Mouse (Mus musculus): ENCODE data around the gene Amer1.

The Amer1 gene

GRCm38 (mm10) chrX:95444776-95445111, at the start of gene Amer1:
TSS of gene Amer1 (minus strand) at chrX:95444872.
- peak; percentile 91 for DNase-seq (ENCODE audit: low read depth, low spot score)

GRCm38 (mm10) chrX:95457166-95457565, 12.5 kb upstream of the Amer1 start:
- DNase-seq (ENCODE audit: low read depth, low spot score), result no peak

GRCm38 (mm10) chrX:95445866-95446265, 1.2 kb upstream of the Amer1 start:
- no peak for DNase-seq (ENCODE audit: low read depth, low spot score)

GRCm38 (mm10) chrX:95445141-95445540, 469 bp upstream of the Amer1 start:
- DNase-seq (ENCODE audit: low read depth, low spot score), result no peak

- DNase-seq (ENCODE audit: low read depth, low spot score), result peak; percentile 48
Observed at GRCm38 (mm10) chrX:95443898-95444775, 535 bp downstream of the Amer1 start.

GRCm38 (mm10) chrX:95443390-95443789, 1.3 kb downstream of the Amer1 start:
- DNase-seq (ENCODE audit: low read depth, low spot score), result peak; percentile 6

GRCm38 (mm10) chrX:95442261-95442660, 2.4 kb downstream of the Amer1 start:
- no peak for DNase-seq (ENCODE audit: low read depth, low spot score)

GRCm38 (mm10) chrX:95441290-95441689, 3.4 kb downstream of the Amer1 start:
- no peak for DNase-seq (ENCODE audit: low read depth, low spot score)

GRCm38 (mm10) chrX:95438491-95438890, 6.2 kb downstream of the Amer1 start:
- DNase-seq (ENCODE audit: low read depth, low spot score), result no peak

GRCm38 (mm10) chrX:95437236-95437635, 7.4 kb downstream of the Amer1 start:
- DNase-seq (ENCODE audit: low read depth, low spot score), result no peak

- no peak for DNase-seq (ENCODE audit: low read depth, low spot score)
Observed at GRCm38 (mm10) chrX:95373101-95373500, 71.6 kb downstream of the Amer1 start.

Measured in mesoderm, embryonic 11.5 days (tissue).